Mouse (Mus musculus) lung, adult 2 months (tissue): ENCODE results near the gene Rfwd3. TPM values are rescaled to one million over a fixed set of nuclear protein-coding genes. Genes with fewer than 3 reads are reported as not detected.
A peak's percentile ranks its signal among the peaks of the same experiment; 100 is the strongest.
"Not testable (repeated sequence)": the region's sequence is repeated elsewhere in the genome, so short reads cannot be mapped to it uniquely, and the experiment has no call there.

ENCODE experiments used
- DNase-seq: peaks from one replicate; pipeline ENCODE4 v3.0.0; 2022
- H3K4me1 ChIP-seq: fragments of 200-500 bp; 2 replicates; pipeline ENCODE4 v1.6.1; 2011; ENCODE audit warnings: low read length; ENCODE audit not compliant: control insufficient read depth, insufficient read depth
- H3K4me3 ChIP-seq: fragments of 200-500 bp; replicated peaks from 2 replicates; pipeline ENCODE3; 2011; ENCODE audit warnings: low read depth, mild to moderate bottlenecking, control low read depth, low read length; ENCODE audit errors: extremely low read depth
- CTCF ChIP-seq: fragments of 200-500 bp; IDR thresholded peaks from 2 replicates; pipeline ENCODE4 v1.5.1; 2011; ENCODE audit warnings: mild to moderate bottlenecking, low read length, control low read depth; ENCODE audit not compliant: insufficient read depth
- POLR2A ChIP-seq: fragments of 200-500 bp; IDR thresholded peaks from 2 replicates; pipeline ENCODE4 v1.6.1; 2011; ENCODE audit warnings: low read depth, mild to moderate bottlenecking, control low read depth, low read length, borderline replicate concordance; ENCODE audit errors: extremely low read depth
- WGBS: fragments of 180-500 bp; shearing (Covaris S2); methylation state at CpG from one replicate; pipeline ENCODE4 v1.1.7; 2018; 5-methylcytosine and 5-hydroxymethylcytosine counted together
- polyA plus RNA-seq: library from polyadenylated mRNA; depleted of rRNA; stranded (reverse); fragments of >200 nt; gene quantifications from 2 replicates; pipeline ENCODE4 v1.2.3, GENCODE M21; 2012

Gene Rfwd3
- polyA plus RNA-seq, 1 experiment, result 10.8 TPM

GRCm38 (mm10) chr8:111314729-111315128, 14.7 kb upstream of the Rfwd3 start:
- DNase-seq, result no peak
- TF ChIP-seq CTCF, result no peak
- TF ChIP-seq POLR2A, result no peak
- no peak overlapping the region for H3K4me3 ChIP-seq
- H3K4me1 ChIP-seq, result no peaks in the 10 kb centered on the region
- WGBS, result 84% methylated on average over 12 of the region's 12 CpGs

- H3K4me3 ChIP-seq, DNase-seq, H3K4me1 ChIP-seq: not testable (repeated sequence)
- WGBS, result 96% methylated on average over 6 of the region's 6 CpGs
These were observed 13.9 kb upstream of the Rfwd3 start for GRCm38 (mm10) chr8:111313961-111314360.

- H3K4me1 ChIP-seq, result no peaks in the 10 kb centered on the region
- DNase-seq, result no peak
- no peak for TF ChIP-seq CTCF
- TF ChIP-seq POLR2A, result no peak
- WGBS, result 66% methylated on average over 3 of the region's 3 CpGs
- no peak overlapping the region for H3K4me3 ChIP-seq
These were observed 12.7 kb upstream of the Rfwd3 start for GRCm38 (mm10) chr8:111312758-111313162.

GRCm38 (mm10) chr8:111310006-111310405, 10.0 kb upstream of the Rfwd3 start:
- WGBS, result 88% methylated on average over 15 of the region's 15 CpGs
- not testable (repeated sequence) for DNase-seq, H3K4me1 ChIP-seq, H3K4me3 ChIP-seq

GRCm38 (mm10) chr8:111305031-111305730, 5.2 kb upstream of the Rfwd3 start:
- H3K4me1 ChIP-seq, result no peaks in the 10 kb centered on the region
- TF ChIP-seq POLR2A, result no peak
- TF ChIP-seq CTCF, result no peak
- WGBS, result 34% methylated on average over 5 of the region's 5 CpGs
- DNase-seq, result no peak
- no peak overlapping the region for H3K4me3 ChIP-seq

- H3K4me3 ChIP-seq, result no peak overlapping the region
- H3K4me1 ChIP-seq, result no peaks in the 10 kb centered on the region
- no peak for DNase-seq
- WGBS, result 93% methylated on average over 3 of the region's 3 CpGs
- TF ChIP-seq CTCF, result no peak
- no peak for TF ChIP-seq POLR2A
These were observed 4.3 kb upstream of the Rfwd3 start for GRCm38 (mm10) chr8:111304359-111304758.

GRCm38 (mm10) chr8:111303076-111303803, 3.2 kb upstream of the Rfwd3 start:
- not testable (repeated sequence) for H3K4me1 ChIP-seq, H3K4me3 ChIP-seq, DNase-seq
- 69% methylated on average over 5 of the region's 5 CpGs for WGBS

- TF ChIP-seq POLR2A (no peak), CTCF (peak; percentile 20; the same call in 1 of the 2 replicates)
- WGBS, result 53% methylated on average over 11 of the region's 11 CpGs
- H3K4me3 ChIP-seq, result peak overlapping the region; percentile 24
- DNase-seq, result no peak
- no peaks in the 10 kb centered on the region for H3K4me1 ChIP-seq
These were observed 850 bp upstream of the Rfwd3 start for GRCm38 (mm10) chr8:111300597-111301546.

GRCm38 (mm10) chr8:111299363-111299820, 630 bp downstream of the Rfwd3 start:
- no peaks in the 10 kb centered on the region for H3K4me1 ChIP-seq
- peak overlapping the region; percentile 96 for H3K4me3 ChIP-seq
- peak; percentile 60 for DNase-seq
- TF ChIP-seq CTCF (no peak), POLR2A (no peak)
- WGBS, result under 1% methylated on average over 28 of the region's 28 CpGs

GRCm38 (mm10) chr8:111298011-111298410, 2.0 kb downstream of the Rfwd3 start:
- Histone ChIP-seq H3K4me1 (no peaks in the 10 kb centered on the region), H3K4me3 (no peak overlapping the region)
- TF ChIP-seq POLR2A (no peak), CTCF (no peak)
- DNase-seq, result no peak
- 88% methylated on average over 1 of the region's 1 CpGs for WGBS
